Mouse (Mus musculus) lung, postnatal 0 days (tissue): ENCODE data around the gene C5ar1. TPM values are rescaled to one million over a fixed set of nuclear protein-coding genes. Genes with fewer than 3 reads are reported as not detected.
A peak's percentile ranks its signal among the peaks of the same experiment; 100 is the strongest.

Experiments used
- ATAC-seq: fragments of 200-750 bp; cut with Nextera tagmentation; 2 replicates; pipeline ENCODE4 v1.8.0; 2017; ENCODE audit warnings: moderate library complexity
- DNase-seq: peaks from one replicate; pipeline ENCODE4 v3.0.0-alpha.2; 2016; ENCODE audit warnings: low spot score
- H3K27ac ChIP-seq: fragments of 300-500 bp; sonication (generic); 2 replicates; pipeline ENCODE4 v1.5.1; 2014; ENCODE audit warnings: antibody characterized with exemption, mild to moderate bottlenecking, low read length, mixed read lengths
- H3K27me3 ChIP-seq: fragments of 300-500 bp; sonication (generic); replicated peaks from 2 replicates; pipeline ENCODE4 v1.6.1; 2014; ENCODE audit warnings: low read length, mixed read lengths; ENCODE audit not compliant: insufficient read depth
- H3K36me3 ChIP-seq: fragments of 300-500 bp; sonication (generic); 2 replicates; pipeline ENCODE4 v1.6.1; 2014; ENCODE audit warnings: low read length, mixed read lengths; ENCODE audit not compliant: insufficient read depth
- H3K4me1 ChIP-seq: fragments of 300-500 bp; sonication (generic); 2 replicates; pipeline ENCODE4 v1.6.1; 2014; ENCODE audit warnings: antibody characterized with exemption, low read depth, low read length, mixed read lengths; ENCODE audit not compliant: insufficient read depth
- H3K4me2 ChIP-seq: fragments of 300-500 bp; sonication (generic); replicated peaks from 2 replicates; pipeline ENCODE4 v1.6.1; 2014; ENCODE audit warnings: low read depth, mild to moderate bottlenecking, low read length, moderate library complexity, mixed read lengths
- H3K4me3 ChIP-seq: fragments of 300-500 bp; sonication (generic); 2 replicates; pipeline ENCODE4 v1.5.1; 2014; ENCODE audit warnings: low read depth, low read length
- H3K9ac ChIP-seq: fragments of 300-500 bp; sonication (generic); replicated peaks from 2 replicates; pipeline ENCODE4 v1.6.1; 2014; ENCODE audit warnings: low read depth, mild to moderate bottlenecking
- H3K9me3 ChIP-seq: fragments of 300-500 bp; sonication (generic); 2 replicates; pipeline ENCODE4 v1.6.1; 2016; ENCODE audit warnings: low read length, mixed read lengths
- CTCF ChIP-seq: IDR thresholded peaks from 2 replicates; pipeline ENCODE4 v1.5.1; 2016; ENCODE audit warnings: antibody characterized with exemption, mild to moderate bottlenecking
- EP300 ChIP-seq: IDR thresholded peaks from 2 replicates; pipeline ENCODE4 v1.6.1; 2016; ENCODE audit warnings: antibody characterized with exemption, mild to moderate bottlenecking, control low read depth
- WGBS: fragments of 180-500 bp; shearing (Covaris S2); extraction: QIAGEN DNeasy Blood & Tissue Kit; methylation state at CpG from one replicate; pipeline ENCODE4 v1.1.7; 2014; 5-methylcytosine and 5-hydroxymethylcytosine counted together
- polyA plus RNA-seq: library from polyadenylated mRNA; unstranded; fragments of >200 nt; fragmentation: Nextera tagmentation; extraction: Ambion mirVana; gene quantifications from 2 replicates; pipeline ENCODE4 v1.2.1, GENCODE M21; 2015

Gene C5ar1
- polyA plus RNA-seq, 1 experiment from 2014 or later, result 11.8 TPM

- WGBS, result 49% methylated on average over 2 of the region's 2 CpGs
- Histone ChIP-seq H3K4me1 (peaks cover 16% of the 10 kb centered on the region), H3K27me3 (no peaks in the 10 kb centered on the region), H3K27ac (peak overlapping the region; percentile 66; the same call in 1 of the 2 replicates), H3K36me3 (no peaks in the 10 kb centered on the region), H3K9me3 (no peaks in the 10 kb centered on the region), H3K4me3 (no peak overlapping the region), H3K4me2 (no peak overlapping the region), H3K9ac (no peak overlapping the region)
- no peak for ATAC-seq
- no peak for DNase-seq
- TF ChIP-seq EP300, result no peak
- no peak for TF ChIP-seq CTCF
These were observed 38.3 kb upstream of the C5ar1 start for GRCm38 (mm10) chr7:16297616-16298015.

GRCm38 (mm10) chr7:16296766-16297390, 37.5 kb upstream of the C5ar1 start:
- ATAC-seq (peak; percentile 60), DNase-seq (peak; percentile 97)
- peak overlapping the region; percentile 54 for H3K4me2 ChIP-seq
- no peak overlapping the region for H3K9ac ChIP-seq
- peaks cover 16% of the 10 kb centered on the region for H3K4me1 ChIP-seq
- peak; percentile 74 for TF ChIP-seq EP300
- TF ChIP-seq CTCF, result peak; percentile 55
- 0 out of 2 replicates have a peak overlapping the region, but pooled peaks have one; percentile 12 for H3K4me3 ChIP-seq
- no peaks in the 10 kb centered on the region for H3K36me3 ChIP-seq
- WGBS, result 2% methylated on average over 19 of the region's 22 CpGs
- H3K27ac ChIP-seq, result peak overlapping the region; percentile 89
- H3K9me3 ChIP-seq, result no peaks in the 10 kb centered on the region
- H3K27me3 ChIP-seq, result no peaks in the 10 kb centered on the region

GRCm38 (mm10) chr7:16296146-16296545, 36.8 kb upstream of the C5ar1 start:
- 14% methylated on average over 2 of the region's 2 CpGs for WGBS
- 0 out of 2 replicates have a peak overlapping the region, but pooled peaks have one; percentile 54 for H3K4me2 ChIP-seq
- no peak for TF ChIP-seq EP300
- TF ChIP-seq CTCF, result no peak

GRCm38 (mm10) chr7:16295321-16295900, 36.1 kb upstream of the C5ar1 start:
- Histone ChIP-seq H3K9ac (peak overlapping the region; percentile 29; the same call in 1 of the 2 replicates), H3K27me3 (no peaks in the 10 kb centered on the region), H3K4me2 (peak overlapping the region; percentile 70), H3K36me3 (no peaks in the 10 kb centered on the region), H3K9me3 (no peaks in the 10 kb centered on the region), H3K27ac (peak overlapping the region; percentile 89), H3K4me1 (peaks cover 16% of the 10 kb centered on the region), H3K4me3 (peak overlapping the region; percentile 47)
- peak; percentile 90 for DNase-seq
- ATAC-seq, result peak; percentile 53
- 2% methylated on average over 38 of the region's 41 CpGs for WGBS
- TF ChIP-seq EP300, result no peak
- no peak for TF ChIP-seq CTCF

More at GRCm38 (mm10) chr7:16296146-16296545, 36.8 kb upstream of the C5ar1 start:
- Histone ChIP-seq H3K36me3 (no peaks in the 10 kb centered on the region), H3K9me3 (no peaks in the 10 kb centered on the region), H3K27ac (peak overlapping the region; percentile 89), H3K4me3 (no peak overlapping the region), H3K9ac (no peak overlapping the region), H3K4me1 (peaks cover 16% of the 10 kb centered on the region), H3K27me3 (no peaks in the 10 kb centered on the region)
- no peak for DNase-seq
- ATAC-seq, result no peak

GRCm38 (mm10) chr7:16294837-16295236, 35.5 kb upstream of the C5ar1 start:
- H3K9ac ChIP-seq, result peak overlapping the region; percentile 29; the same call in 1 of the 2 replicates
- H3K36me3 ChIP-seq, result no peaks in the 10 kb centered on the region
- WGBS, result under 1% methylated on average over 23 of the region's 23 CpGs
- no peaks in the 10 kb centered on the region for H3K9me3 ChIP-seq
- H3K4me1 ChIP-seq, result peaks cover 13% of the 10 kb centered on the region
- DNase-seq (peak; percentile 98), ATAC-seq (peak; percentile 89)
- H3K27me3 ChIP-seq, result no peaks in the 10 kb centered on the region
- peak overlapping the region; percentile 70 for H3K4me2 ChIP-seq
- H3K4me3 ChIP-seq, result peak overlapping the region; percentile 47
- H3K27ac ChIP-seq, result peak overlapping the region; percentile 89
- TF ChIP-seq EP300 (peak; percentile 99), CTCF (peak; percentile 99)

GRCm38 (mm10) chr7:16294346-16294745, 35.0 kb upstream of the C5ar1 start:
- Histone ChIP-seq H3K27me3 (no peaks in the 10 kb centered on the region), H3K9me3 (no peaks in the 10 kb centered on the region), H3K36me3 (no peaks in the 10 kb centered on the region), H3K4me2 (0 out of 2 replicates have a peak overlapping the region, but pooled peaks have one; percentile 70), H3K4me1 (peaks cover 13% of the 10 kb centered on the region; the same call in 1 of the 2 replicates), H3K27ac (peak overlapping the region; percentile 55), H3K4me3 (no peak overlapping the region; the same call in 1 of the 2 replicates), H3K9ac (no peak overlapping the region)
- ATAC-seq (peak; percentile 53), DNase-seq (peak; percentile 89)
- 24% methylated on average over 4 of the region's 4 CpGs for WGBS
- TF ChIP-seq EP300, result no peak
- TF ChIP-seq CTCF, result peak; percentile 56
